Mouse (Mus musculus) activated CD4-positive, CD25-positive, alpha-beta regulatory T cell, adult 4 months (primary cell): ENCODE measurements around the gene Gm29666. TPM values are rescaled to one million over a fixed set of nuclear protein-coding genes. Genes with fewer than 3 reads are reported as not detected.

Experiments used
- ATAC-seq: one replicate; pipeline ENCODE4 v1.8.0; 2017
- polyA plus RNA-seq, 2 experiments: library from polyadenylated mRNA; unstranded; fragments of 100-300 nt; shearing (Covaris generic); gene quantifications; one replicate each; pipeline ENCODE4 v1.2.1; 2017

The Gm29666 gene
- polyA plus RNA-seq, 2 experiments from 2014 or later: 0.55 to 0.89 TPM

DNA sequence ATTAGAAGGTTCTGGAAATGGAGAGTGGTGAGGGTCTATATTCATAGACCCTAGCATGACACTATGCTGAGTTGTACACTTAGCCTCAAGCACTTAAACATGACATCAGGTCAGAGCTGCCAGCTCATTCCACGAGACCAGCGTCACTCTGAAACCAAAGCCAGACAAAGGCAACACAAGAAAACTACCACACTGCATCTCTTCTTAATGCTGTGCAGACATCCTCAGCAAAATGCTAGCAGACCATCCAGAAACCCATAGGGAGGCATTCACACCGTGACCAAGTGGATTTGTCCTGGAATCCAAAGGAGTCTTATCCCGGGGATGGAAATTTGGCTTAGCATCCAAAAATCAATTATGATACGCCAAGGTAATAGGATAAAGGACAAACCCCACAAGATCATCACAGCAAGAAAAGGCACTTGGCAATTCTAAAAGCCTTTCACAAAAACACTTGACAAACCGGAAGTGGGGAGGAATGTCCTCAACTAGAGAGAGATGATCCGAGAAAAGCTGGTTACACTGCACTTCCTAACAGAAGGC, 15.9 kb downstream of the Gm29666 start:
- no peak for ATAC-seq

DNA sequence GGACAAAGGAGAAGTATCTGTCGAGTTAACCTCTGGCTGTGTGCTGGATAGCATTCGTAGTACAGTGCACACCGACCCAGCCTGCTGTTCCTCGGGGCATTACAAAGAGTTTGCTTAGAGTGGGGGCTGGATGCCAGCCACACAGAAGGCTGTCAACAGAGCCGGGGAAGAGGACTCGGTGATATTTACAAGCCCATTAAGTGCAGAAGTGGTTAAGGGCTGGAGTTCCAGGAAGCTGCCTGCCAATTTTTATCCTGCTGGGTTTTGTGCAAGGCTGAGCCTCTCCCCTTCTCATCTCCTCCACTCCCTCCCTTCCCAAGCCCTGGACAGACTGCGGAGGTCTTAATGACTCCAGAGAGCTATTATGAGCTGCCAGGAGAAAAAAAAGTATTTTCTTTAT, 21.8 kb downstream of the Gm29666 start:
- ATAC-seq: no peak

DNA sequence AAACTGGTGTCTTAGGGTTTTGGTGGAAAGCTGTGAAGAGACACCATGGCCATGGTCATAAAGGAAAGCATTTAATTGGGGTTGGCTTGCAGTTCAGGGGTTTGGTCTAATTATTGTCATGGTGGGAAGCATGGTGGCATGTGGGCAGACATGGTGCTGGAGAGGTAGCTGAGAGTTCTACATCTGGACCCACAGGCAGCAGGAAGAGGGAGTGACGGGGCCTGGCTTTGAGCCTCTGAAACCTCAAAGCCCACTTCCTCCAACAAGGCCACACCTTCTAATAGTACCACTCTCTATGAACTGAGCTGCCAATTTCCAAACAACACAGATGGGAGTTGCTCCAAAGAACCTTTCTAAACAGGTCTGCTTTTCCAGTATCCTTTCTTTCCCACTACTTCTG, 23.2 kb downstream of the Gm29666 start:
- ATAC-seq: peak; percentile 89

DNA sequence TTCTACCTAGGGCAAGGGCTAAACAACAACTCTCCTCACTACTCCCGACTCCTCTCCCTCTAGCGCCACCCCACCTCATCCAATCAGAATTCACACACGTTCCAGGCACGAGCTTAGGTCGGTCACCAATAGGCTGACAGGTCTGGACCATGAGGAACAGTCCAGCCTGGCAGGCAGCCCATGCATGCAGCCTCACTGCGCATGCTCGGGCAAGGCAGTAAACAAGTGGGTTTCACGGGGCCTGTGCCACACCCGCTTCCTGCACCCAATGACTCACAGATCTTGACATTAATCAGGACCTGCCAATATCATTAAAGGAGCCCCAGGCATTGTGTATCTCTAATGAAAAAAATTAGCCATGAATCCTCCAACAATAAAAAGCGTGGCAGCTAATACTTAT, 23.6 kb downstream of the Gm29666 start:
- peak; percentile 64 for ATAC-seq

DNA sequence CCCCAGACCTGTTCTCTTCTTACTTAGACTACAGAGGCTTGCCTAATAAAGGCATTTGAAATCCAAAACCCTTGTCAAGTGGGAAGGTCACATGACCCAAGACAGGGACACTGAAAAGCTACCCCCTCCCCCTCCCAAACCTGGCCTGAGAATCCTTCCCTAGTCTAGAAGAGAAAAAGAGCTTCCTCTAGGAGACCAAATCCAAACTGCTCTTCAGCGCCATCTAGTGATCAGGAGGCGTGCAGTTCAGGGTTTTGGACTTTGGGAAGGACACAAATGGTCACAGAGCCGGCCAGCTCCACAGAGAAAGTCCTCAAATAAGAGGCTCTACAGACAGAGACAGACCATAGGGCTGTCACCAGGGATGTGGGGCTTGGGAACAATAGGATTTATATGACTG, 28.2 kb downstream of the Gm29666 start:
- ATAC-seq: no peak

DNA sequence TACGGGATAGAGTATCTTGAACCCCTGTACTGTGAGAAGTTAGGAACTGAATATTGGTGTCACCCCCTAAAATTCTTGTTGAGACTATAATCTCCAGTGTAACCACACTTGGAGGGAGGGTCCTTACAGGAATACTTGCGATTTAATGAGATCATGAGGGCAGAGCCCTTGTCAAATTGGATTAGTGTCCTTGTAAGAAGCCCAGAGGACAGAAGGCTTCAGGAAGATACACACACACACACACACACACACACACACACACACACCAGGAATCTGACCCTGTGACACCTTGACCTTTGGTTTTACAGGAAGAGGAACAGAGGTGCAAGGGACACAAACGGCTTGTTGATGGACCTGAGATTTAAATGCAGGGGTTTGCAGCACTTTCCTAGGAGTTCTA, 28.6 kb downstream of the Gm29666 start:
- no peak for ATAC-seq

DNA sequence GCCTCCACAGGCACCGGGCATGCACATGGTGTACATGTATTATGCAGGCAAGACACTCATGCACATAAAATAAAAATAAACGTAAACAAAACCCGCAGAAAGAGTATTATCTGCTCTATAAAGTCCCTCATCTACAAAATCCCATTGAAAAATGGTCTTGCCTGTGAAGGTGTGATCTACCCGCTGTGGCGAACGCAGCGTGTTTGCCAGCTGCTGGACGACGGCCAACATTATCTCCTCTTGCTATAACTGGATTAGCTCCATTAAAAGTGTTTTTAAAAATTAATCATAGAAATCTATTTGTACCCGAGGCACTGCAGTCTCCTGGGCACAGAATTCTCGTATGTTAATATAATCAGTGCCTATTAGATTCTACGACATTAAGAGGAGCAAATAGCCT, 31.8 kb downstream of the Gm29666 start:
- ATAC-seq: no peak

DNA sequence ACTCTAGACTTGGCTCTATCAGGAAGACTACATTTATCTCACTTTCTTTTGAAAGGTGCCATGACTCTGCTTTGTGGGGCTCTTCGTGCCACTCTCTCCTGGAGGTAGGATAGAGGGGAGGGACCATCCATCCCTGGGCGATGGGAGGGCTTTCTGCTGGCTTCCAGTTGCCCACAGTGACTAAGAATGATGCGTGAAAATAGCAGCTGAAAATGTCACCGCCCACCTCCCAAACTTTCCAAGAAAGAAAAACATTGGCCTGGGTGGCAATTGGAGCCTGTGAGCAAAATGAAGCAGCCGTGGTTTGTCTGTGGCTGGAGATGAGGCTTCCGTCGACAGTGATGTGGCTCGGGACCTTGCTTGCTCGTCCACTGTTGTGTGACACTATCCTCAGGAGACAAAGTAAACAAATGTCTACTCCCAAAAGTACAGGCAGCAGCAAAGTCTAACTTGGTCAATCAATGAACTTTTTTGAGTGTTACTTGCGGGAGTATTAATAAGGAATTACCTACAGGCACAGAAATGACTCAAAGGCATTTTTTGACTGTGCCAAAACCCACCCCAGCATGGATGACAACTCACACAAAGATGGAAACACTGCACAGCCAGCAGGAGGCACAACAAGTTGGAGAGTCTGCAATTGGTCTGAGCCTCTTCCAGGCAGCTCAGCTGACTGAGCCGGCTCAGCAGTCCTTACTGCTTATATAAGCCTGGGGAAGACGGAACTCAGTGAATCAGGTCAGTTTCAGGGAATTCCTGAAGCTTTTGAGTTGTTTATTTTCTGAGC, 42.6 kb downstream of the Gm29666 start:
- ATAC-seq: no peak

DNA sequence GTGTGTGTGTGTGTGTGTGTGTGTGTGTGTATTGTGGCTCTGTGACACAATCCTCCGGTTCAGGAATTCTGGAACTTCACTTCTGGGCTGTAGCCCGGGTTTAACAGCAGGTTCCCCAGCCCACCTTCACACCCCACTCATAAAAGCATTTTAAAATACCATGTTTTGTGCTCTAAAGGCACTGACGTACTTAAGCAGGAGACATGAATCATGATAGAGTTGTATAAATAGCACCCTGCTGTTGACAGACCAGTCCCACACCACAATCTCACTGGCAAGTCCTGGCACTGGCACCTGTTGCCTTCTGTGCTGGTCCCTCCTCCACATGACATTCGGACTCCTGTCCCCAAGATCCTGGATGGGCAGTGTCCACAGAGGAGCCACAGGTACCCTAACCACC, 46.0 kb downstream of the Gm29666 start:
- no peak for ATAC-seq

DNA sequence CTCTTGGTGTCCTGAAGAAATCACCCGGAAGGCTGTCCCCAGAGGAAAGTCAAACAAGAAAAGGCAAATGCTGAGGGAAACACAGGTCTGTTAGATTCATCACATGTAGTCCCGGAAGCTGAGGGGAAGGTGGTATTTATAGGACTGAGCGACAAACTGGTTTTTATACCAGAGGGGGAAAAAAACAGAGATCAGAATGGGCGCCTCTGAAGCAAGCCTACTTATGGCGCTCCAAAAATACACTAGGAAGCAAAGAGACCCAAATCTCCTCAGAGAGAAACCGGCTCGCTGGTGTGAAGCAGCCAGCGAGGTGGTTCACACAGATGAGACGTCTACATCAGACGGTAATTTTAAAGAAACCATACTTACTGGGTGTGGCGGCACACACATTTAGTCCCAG, 46.8 kb downstream of the Gm29666 start:
- no peak for ATAC-seq

DNA sequence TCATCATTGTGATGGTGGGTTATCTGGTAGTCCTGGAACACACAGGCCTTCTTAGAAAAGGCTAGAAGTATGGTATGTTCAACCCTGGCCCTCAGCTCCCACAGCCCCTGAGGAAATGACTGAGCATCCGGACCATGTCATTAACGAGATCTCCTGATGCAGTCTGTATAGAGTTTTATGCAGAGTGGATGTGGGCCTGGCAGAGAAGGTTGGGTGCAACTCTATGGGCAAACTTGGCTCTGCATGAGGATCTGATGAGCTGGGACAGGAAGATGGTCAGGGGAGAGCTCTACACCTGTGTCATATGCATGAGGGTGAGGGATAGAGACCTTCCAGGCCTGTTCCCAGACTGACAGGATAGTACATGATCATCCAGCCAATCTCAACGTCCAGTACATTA, 48.0 kb downstream of the Gm29666 start:
- ATAC-seq: no peak

DNA sequence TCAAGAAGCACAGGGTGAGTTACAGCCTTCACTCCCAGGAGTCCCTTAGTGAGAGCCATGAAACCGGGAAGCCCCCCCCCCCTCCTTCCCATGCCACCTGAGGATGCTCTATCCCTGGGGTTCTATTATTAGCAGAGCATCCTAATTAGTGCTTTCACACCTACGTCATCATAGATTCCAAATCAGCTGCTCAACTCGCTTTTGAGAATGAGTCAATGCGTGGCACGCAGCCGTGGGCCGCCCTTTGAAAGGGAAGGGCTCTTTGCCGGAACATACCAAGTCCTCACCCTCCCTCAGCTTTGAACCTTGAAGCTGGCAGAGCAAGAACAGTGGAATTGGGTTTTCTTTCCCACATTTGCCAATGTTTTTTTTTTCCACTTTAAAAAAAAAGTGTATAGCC, 57.9 kb downstream of the Gm29666 start:
- no peak for ATAC-seq

Other genes with a start within 250 kb of the Gm29666 start
- not detected for gene Arhgap8, start 200.0 kb downstream of the Gm29666 start, polyA plus RNA-seq
- gene Phf21b, start 64.0 kb downstream of the Gm29666 start, polyA plus RNA-seq: 1 to 10 TPM; 1.1 to 1.4 TPM
- gene Nup50, start 3.4 kb upstream of the Gm29666 start, polyA plus RNA-seq: 10 to 100 TPM; 22.9 to 24.2 TPM
- 1 to 10 TPM; 1.2 TPM for gene 5031439G07Rik, start 68.5 kb upstream of the Gm29666 start, polyA plus RNA-seq
- gene Upk3a, start 97.1 kb upstream of the Gm29666 start, polyA plus RNA-seq: not detected
- gene Fam118a, start 108.9 kb upstream of the Gm29666 start, polyA plus RNA-seq: 10 to 100 TPM; 33.0 to 39.2 TPM
- gene Smc1b, start 211.9 kb upstream of the Gm29666 start, polyA plus RNA-seq: not detected
- not detected for gene Ribc2, start 212.0 kb upstream of the Gm29666 start, polyA plus RNA-seq